Mouse (Mus musculus) limb, embryonic 12.5 days (tissue): ENCODE measurements around the gene Mybphl. TPM values are rescaled to one million over a fixed set of nuclear protein-coding genes. Genes with fewer than 3 reads are reported as not detected.

Experiments
- ATAC-seq: fragments of 200-750 bp; cut with Nextera tagmentation; 2 replicates; pipeline ENCODE4 v1.8.0; 2017; ENCODE audit warnings: low read depth, moderate TSS enrichment; ENCODE audit not compliant: insufficient number of reproducible peaks, insufficient read depth, low FRiP score, low TSS enrichment
- H3K27ac ChIP-seq: fragments of 300-500 bp; sonication (generic); 2 replicates; pipeline ENCODE4 v1.5.1; 2016; ENCODE audit warnings: mild to moderate bottlenecking, moderate library complexity
- H3K27me3 ChIP-seq: fragments of 300-500 bp; sonication (generic); 2 replicates; pipeline ENCODE4 v1.6.1; 2016; ENCODE audit warnings: mild to moderate bottlenecking, moderate library complexity
- H3K36me3 ChIP-seq: fragments of 300-500 bp; sonication (generic); 2 replicates; pipeline ENCODE4 v1.6.1; 2016; ENCODE audit warnings: mild to moderate bottlenecking, moderate library complexity
- H3K4me1 ChIP-seq: fragments of 300-500 bp; sonication (generic); replicated peaks from 2 replicates; pipeline ENCODE4 v1.6.1; 2016
- H3K4me2 ChIP-seq: fragments of 300-500 bp; sonication (generic); 2 replicates; pipeline ENCODE4 v1.6.1; 2016; ENCODE audit warnings: mild to moderate bottlenecking, moderate library complexity
- H3K4me3 ChIP-seq: fragments of 300-500 bp; sonication (generic); replicated peaks from 2 replicates; pipeline ENCODE4 v1.5.1; 2016; ENCODE audit warnings: mild to moderate bottlenecking
- H3K9ac ChIP-seq: fragments of 300-500 bp; sonication (generic); replicated peaks from 2 replicates; pipeline ENCODE4 v1.6.1; 2016; ENCODE audit warnings: mild to moderate bottlenecking, moderate library complexity
- H3K9me3 ChIP-seq: fragments of 300-500 bp; sonication (generic); 2 replicates; pipeline ENCODE4 v1.6.1; 2016; ENCODE audit warnings: mild to moderate bottlenecking, moderate library complexity
- WGBS: fragments of 180-500 bp; shearing (Covaris S2); methylation state at CpG from one replicate; pipeline ENCODE4 v1.1.7; 2016; 5-methylcytosine and 5-hydroxymethylcytosine counted together
- polyA plus RNA-seq: library from polyadenylated mRNA; unstranded; fragments of >200 nt; fragmentation: Nextera tagmentation; extraction: Ambion mirVana; gene quantifications from 2 replicates; pipeline ENCODE4 v1.2.1, GENCODE M21; 2016

Gene Mybphl
- polyA plus RNA-seq, 1 experiment from 2014 or later = not detected

DNA sequence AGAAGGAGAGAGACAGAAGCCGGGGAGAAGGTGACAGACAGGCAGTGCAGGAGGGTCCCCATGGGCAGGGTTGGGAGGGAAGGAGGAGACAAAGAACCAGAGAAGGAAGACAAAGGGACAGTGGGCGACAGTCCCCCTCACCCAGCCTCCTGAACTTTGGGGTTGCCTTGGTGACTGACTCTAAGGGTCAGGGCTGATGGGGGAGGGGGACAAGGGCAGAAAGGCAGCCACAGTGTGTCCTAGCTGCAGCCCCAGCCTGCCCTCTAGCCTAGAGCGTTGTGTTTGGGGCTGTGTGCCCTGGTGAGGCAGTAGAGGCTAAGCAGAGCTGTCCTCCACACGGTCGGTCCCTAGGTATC is 45.6 kb downstream of the Mybphl start:
- peaks cover 37% of the 10 kb centered on the region for H3K36me3 ChIP-seq
- 48% methylated on average over 5 of the region's 5 CpGs for WGBS
- peaks cover 6% of the 10 kb centered on the region for H3K4me1 ChIP-seq
- no peak for ATAC-seq
- peak overlapping the region; percentile 18; the same call in 1 of the 2 replicates for H3K9ac ChIP-seq
- H3K27ac ChIP-seq = no peak overlapping the region
- H3K4me3 ChIP-seq = no peak overlapping the region
- H3K4me2 ChIP-seq = 0 out of 2 replicates have a peak overlapping the region, but pooled peaks have one; percentile 3
- peaks cover 13% of the 10 kb centered on the region for H3K27me3 ChIP-seq
- H3K9me3 ChIP-seq = peaks cover 14% of the 10 kb centered on the region

DNA sequence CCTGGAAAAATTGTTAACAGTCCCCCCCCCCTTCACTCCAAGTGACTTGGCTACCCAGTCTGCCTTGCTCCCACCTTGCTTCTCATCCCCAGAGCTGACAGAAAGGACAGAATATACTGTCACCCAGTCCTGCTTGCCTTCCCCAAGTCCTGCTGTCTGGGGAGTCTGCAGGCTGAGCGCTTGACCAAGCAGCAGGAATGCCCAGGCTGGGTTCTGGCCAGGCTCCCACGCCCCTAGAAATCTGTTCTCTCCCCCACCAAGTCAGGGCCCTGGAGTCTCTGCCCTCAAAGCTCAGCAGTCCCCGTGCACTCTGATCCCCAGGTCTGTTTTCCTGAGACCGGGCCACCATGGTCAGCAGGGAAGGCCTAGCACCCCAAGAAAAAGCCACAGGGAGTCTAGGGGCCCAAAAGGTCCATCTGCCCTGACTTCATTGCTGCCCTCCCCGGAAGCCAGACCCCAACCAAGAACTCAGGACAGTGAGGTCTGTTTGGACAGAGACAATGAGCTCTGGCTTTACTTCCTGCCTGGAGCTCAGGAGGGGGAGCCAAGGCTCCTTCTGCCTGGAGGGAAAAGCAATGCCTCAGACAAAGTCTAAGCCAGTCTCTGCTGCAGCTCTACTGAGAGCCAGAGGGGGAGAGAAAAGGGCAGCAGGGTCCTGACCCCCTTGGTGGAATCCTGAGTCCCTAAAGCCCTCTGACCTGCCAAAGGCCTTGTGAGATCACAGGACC is 46.5 kb downstream of the Mybphl start:
- no peak for ATAC-seq
- H3K4me1 ChIP-seq = no peaks in the 10 kb centered on the region; the same call in 1 of the 2 replicates
- no peak overlapping the region for H3K4me2 ChIP-seq
- WGBS = 64% methylated on average over 5 of the region's 5 CpGs
- peaks cover 18% of the 10 kb centered on the region for H3K27me3 ChIP-seq
- no peak overlapping the region for H3K27ac ChIP-seq
- H3K36me3 ChIP-seq = peaks cover 37% of the 10 kb centered on the region
- peak overlapping the region; percentile 35; the same call in 1 of the 2 replicates for H3K9ac ChIP-seq
- H3K9me3 ChIP-seq = peaks cover 14% of the 10 kb centered on the region
- no peak overlapping the region for H3K4me3 ChIP-seq

DNA sequence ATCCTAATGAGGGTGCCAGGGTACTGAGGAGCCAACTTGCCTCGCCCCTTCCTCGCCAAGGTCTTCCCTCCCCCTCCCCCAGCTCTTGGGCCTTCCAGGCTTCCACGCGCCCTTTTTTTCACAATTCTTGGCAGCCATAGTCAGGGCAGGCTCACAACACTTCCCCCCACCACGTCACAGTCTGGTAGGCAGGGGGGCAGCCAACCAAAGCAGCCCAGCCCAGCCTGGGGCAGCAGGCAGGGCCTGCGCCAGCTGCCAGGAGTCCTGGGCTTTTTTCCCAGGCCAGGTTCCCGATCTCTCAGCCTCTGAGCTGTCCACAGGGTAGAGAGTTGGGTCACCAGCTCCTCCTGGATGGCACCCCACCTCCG is 47.0 kb downstream of the Mybphl start:
- H3K4me1 ChIP-seq = no peaks in the 10 kb centered on the region; the same call in 1 of the 2 replicates
- H3K27ac ChIP-seq = no peak overlapping the region
- peaks cover 32% of the 10 kb centered on the region for H3K36me3 ChIP-seq
- WGBS = 79% methylated on average over 8 of the region's 8 CpGs
- no peak overlapping the region for H3K4me3 ChIP-seq
- H3K9me3 ChIP-seq = peaks cover 14% of the 10 kb centered on the region
- ATAC-seq = no peak
- no peak overlapping the region for H3K4me2 ChIP-seq
- peaks cover 24% of the 10 kb centered on the region for H3K27me3 ChIP-seq
- no peak overlapping the region for H3K9ac ChIP-seq

DNA sequence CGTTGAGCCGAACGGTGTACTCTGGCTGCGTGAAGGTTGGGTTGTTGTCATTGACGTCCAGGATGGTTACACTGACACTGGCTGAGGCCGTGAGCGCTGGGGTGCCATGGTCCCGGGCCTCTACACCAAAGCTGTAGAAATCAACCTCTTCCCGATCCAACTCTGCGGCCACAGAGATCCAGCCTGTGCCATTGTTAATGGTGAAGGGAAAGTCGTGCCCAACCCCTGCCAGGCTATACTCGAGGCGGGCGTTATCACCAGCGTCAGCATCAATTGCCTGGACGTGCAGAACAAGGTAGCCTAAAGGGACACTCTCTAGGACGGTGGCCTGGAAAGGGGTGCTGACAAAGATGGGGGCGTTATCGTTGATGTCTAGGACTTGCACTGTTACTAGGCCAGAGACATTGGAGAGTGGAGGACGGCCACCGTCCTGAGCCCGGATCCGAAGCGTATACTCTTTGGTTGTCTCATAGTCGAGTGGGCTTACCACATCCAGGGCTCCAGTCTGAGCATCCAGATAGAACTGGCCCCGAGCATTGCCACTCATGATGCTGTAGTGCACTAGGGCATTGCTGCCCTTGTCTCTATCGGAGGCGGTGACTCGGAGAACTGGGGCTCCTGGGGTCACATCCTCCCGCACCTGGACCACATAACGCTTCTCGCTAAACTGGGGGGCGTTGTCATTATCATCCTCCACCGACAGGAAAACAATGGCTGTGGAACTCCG is 49.1 kb downstream of the Mybphl start:
- Histone ChIP-seq H3K27ac (no peak overlapping the region), H3K4me3 (no peak overlapping the region), H3K9ac (no peak overlapping the region), H3K9me3 (peaks cover 14% of the 10 kb centered on the region), H3K27me3 (peaks cover 42% of the 10 kb centered on the region), H3K36me3 (peaks cover 28% of the 10 kb centered on the region), H3K4me2 (no peak overlapping the region), H3K4me1 (no peaks in the 10 kb centered on the region; the same call in 1 of the 2 replicates)
- no peak for ATAC-seq
- WGBS = 97% methylated on average over 35 of the region's 35 CpGs

DNA sequence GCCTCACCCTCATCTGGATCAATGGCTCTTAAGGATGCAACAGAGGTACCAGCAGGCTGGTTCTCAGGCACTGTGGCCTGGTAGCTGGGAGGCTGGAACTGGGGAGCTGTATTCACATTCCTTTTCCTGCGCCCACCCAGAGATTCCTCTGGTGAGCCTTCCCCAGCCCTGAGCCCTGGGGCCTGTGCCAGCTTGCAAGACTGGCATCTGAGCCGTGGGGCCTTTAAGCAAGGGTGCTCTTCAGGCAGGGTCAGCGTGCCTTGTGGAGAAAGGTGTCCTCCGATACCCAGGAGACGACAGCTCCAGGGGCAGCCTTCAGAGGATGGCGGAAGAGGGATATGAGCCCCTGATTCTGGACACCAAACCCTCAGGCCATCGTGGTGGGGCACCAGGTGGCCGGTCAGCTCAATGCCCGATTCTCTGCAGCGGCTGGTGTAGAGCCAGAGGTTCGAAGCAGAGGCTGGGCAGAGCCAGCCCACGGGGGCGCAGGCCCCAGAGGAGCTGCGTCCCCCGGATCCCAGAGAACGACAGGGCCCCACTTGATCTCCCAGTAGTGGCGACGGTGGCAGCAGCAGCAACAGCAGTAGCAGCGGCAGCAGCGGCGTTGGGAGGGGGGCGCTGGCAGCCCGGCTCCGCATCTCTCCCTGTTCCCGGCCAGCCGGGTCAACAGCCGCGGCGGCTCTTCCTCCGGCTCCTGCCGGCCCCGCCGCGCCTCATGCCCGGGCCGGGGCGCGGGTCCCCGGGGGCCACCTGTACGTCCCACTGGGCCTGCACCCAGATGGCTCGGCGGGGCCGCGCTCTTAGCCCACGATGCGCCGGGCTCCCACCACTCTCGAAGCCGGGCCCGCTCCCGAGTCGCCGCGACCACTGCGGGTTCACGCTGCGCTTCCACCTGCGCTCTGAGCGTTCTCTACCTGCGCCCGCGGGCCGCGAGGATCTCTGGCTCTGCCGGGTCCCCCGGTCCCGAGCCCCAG is 50.4 kb downstream of the Mybphl start, which contains the start of gene Celsr2:
Gene Celsr2 (minus strand): TSS at position 696 of the 974 bp plus-strand sequence.
- Histone ChIP-seq H3K4me1 (no peaks in the 10 kb centered on the region; the same call in 1 of the 2 replicates), H3K4me3 (peak within 1 kb of the TSS; percentile 78), H3K27me3 (peaks cover 42% of the 10 kb centered on the region), H3K4me2 (peak within 1 kb of the TSS; percentile 99), H3K9me3 (peaks cover 14% of the 10 kb centered on the region), H3K36me3 (peaks cover 28% of the 10 kb centered on the region), H3K27ac (peak within 1 kb of the TSS; percentile 45; the same call in 1 of the 2 replicates), H3K9ac (peak within 1 kb of the TSS; percentile 79)
- ATAC-seq = no peak
- 6% methylated on average over 67 of the region's 67 CpGs for WGBS

DNA sequence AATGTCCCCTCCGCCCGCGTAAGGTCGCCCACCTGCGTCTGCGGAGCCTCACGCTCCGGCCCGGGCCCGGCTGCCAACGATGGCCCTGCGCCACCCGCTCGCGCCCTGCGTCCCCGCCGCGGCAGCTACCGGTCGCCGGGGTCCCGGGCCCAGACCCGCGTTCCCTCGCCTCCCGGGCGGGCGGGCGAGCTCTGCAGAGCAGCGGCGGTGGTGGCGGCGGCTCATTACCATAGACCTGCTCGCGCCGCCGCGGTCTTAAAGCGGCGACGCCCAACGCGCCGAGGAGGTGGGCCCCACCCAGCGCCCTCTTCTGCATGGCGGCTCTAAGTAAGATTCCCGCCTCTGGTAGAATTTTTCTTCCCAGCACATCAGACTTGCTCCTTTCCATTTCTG is 51.1 kb downstream of the Mybphl start:
- Histone ChIP-seq H3K4me1 (no peaks in the 10 kb centered on the region; the same call in 1 of the 2 replicates), H3K27me3 (peaks cover 42% of the 10 kb centered on the region), H3K36me3 (peaks cover 28% of the 10 kb centered on the region), H3K27ac (peak overlapping the region; percentile 45; the same call in 1 of the 2 replicates), H3K4me3 (peak overlapping the region; percentile 78), H3K9me3 (peaks cover 14% of the 10 kb centered on the region), H3K9ac (peak overlapping the region; percentile 79), H3K4me2 (peak overlapping the region; percentile 99)
- ATAC-seq = peak; percentile 60; the same call in 1 of the 2 replicates
- WGBS = under 1% methylated on average over 48 of the region's 48 CpGs

DNA sequence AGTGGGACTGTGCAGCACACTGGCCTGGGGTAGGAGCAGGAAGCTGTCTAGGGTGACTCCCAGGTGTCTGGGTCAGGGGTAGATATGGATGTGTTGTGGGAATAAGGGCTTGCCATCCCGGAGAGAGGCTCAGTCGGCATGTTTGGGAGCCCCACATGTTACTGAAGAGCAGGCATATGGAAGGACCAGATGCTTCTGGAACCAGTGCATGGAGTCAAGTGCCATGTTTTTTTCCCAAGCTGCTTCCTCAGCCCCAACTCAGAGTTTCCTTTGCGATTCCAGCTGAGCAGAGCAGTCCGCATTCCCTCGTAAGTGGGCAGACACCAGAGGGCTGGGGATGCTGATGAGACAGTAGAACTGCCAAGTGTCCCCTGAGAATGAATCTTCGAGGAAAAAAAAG is 58.3 kb downstream of the Mybphl start:
- 35% methylated on average over 6 of the region's 6 CpGs for WGBS
- Histone ChIP-seq H3K9ac (no peak overlapping the region), H3K9me3 (no peaks in the 10 kb centered on the region), H3K4me3 (no peak overlapping the region), H3K36me3 (peaks cover 32% of the 10 kb centered on the region), H3K27me3 (peaks cover 8% of the 10 kb centered on the region; the same call in 1 of the 2 replicates), H3K4me2 (no peak overlapping the region), H3K27ac (no peak overlapping the region), H3K4me1 (peaks cover 12% of the 10 kb centered on the region)
- no peak for ATAC-seq

DNA sequence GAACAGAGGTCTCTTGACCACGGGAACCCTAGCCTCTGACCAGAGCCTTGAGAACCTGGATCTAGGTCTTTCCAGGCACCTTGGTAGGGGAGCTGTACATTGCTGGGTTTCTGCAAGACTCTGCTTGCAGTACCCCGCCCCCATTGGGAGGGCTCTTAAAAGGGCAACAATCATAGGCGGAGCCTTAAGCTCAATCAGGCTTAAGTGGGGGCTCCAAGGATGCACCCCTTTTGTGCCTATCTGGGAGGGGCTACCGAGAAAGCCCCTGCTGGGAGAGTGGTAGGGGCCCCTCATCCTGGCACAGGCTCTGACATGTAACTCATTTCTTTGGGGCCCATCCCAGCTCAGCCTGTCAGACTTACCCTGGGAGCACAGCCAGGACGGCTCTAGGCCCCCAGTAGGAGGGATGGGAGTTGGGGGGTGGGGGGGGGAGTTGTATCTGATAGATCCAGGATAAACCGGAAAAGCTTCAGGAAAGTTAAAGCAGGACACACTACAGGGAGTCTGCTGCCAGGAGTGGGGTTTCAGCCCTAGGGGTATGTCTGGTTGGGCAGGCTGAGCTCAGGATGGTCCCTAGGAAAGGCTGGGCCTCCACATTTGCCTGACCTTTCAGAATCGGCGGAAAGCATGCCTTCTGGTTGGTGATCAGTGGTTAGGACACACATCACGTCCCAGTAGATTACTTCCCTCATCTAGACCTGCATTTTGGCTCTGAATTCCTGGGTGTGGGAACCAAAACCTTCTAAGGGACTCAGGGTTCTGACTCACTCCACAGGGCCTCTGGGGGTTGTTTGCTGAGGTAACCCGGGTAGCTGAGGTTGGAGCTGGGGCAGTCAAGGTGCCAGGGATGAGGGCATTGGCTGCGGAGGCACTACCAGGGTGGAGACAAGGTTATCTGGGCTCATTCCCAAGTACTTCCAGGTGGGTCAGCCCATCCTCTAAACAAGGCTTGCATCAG is 59.4 kb downstream of the Mybphl start:
- 0 out of 2 replicates have a peak overlapping the region, but pooled peaks have one; percentile 18 for H3K9ac ChIP-seq
- peaks cover 12% of the 10 kb centered on the region for H3K4me1 ChIP-seq
- 25% methylated on average over 11 of the region's 11 CpGs for WGBS
- no peak overlapping the region for H3K4me3 ChIP-seq
- no peaks in the 10 kb centered on the region for H3K27me3 ChIP-seq
- H3K4me2 ChIP-seq = peak overlapping the region; percentile 34
- peak; percentile 64 for ATAC-seq
- H3K27ac ChIP-seq = peak overlapping the region; percentile 50; the same call in 1 of the 2 replicates
- H3K36me3 ChIP-seq = peaks cover 43% of the 10 kb centered on the region
- H3K9me3 ChIP-seq = no peaks in the 10 kb centered on the region

DNA sequence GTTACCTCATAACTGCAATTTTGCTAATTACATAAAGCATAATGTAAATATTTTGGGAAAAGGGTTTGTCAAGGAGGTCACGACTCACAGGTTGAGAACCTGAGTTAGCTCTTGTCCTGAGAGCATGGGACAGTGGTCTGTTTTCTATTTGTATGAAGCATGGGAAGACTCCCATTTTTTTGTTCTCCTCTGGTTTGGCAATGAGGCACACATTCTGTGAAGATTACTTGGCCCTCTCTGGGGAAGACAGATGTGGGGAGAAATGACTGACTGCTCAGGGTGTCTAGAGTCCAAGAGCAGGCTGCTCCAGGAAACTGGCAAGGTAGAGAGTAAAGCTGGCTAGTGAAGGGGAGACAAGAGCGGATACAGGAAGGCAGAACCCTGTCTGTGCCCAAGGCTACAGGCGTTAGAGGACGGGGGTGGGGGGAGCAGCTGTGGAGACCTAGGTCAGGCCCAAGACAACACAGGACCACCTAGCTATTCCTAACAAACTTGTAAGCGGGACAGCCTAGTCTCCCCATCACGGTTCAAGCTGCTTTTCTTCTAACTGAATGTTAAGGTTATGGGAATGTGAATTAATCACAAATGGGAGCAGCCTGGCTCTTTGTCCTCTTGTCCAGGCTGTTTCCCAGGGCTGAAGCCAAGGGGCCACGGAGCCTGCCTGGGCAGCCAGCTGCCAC is 60.4 kb downstream of the Mybphl start:
- H3K9ac ChIP-seq = no peak overlapping the region
- ATAC-seq = no peak
- H3K4me1 ChIP-seq = peaks cover 12% of the 10 kb centered on the region
- H3K27ac ChIP-seq = no peak overlapping the region
- H3K4me3 ChIP-seq = no peak overlapping the region
- 82% methylated on average over 7 of the region's 7 CpGs for WGBS
- H3K9me3 ChIP-seq = no peaks in the 10 kb centered on the region
- no peaks in the 10 kb centered on the region for H3K27me3 ChIP-seq
- H3K36me3 ChIP-seq = peaks cover 53% of the 10 kb centered on the region
- H3K4me2 ChIP-seq = no peak overlapping the region
